Mouse (Mus musculus): ENCODE data around the gene Zc2hc1c. TPM values are rescaled to one million over a fixed set of nuclear protein-coding genes. Genes with fewer than 3 reads are reported as not detected.

The Zc2hc1c gene
- polyA plus RNA-seq, 1 experiment, result 1.2 TPM

- H3K4me1 ChIP-seq (ENCODE audit: control insufficient read depth, insufficient read depth, low read length), result peaks cover 2% of the 10 kb centered on the region; the same call in 1 of the 2 replicates
- H3K4me3 ChIP-seq (ENCODE audit: insufficient read depth, low read length), result peak overlapping the region; percentile 67
- TF ChIP-seq CTCF (IDR thresholded peaks at IDR 0.05; ENCODE audit: extremely low read depth, insufficient read depth, low read length) (no peak), POLR2A (IDR thresholded peaks at IDR 0.05; ENCODE audit: extremely low read depth, insufficient read depth, low read length) (no peak)
- H3K27ac ChIP-seq (ENCODE audit: insufficient read depth, low read length), result peak overlapping the region; percentile 61; the same call in 1 of the 2 replicates
These were observed 18.6 kb upstream of the Zc2hc1c start for GRCm38 (mm10) chr12:85269821-85270220.

GRCm38 (mm10) chr12:85270319-85270718 lies 18.1 kb upstream of the Zc2hc1c start, which contains the start of gene Mlh3:
Gene Mlh3 (minus strand): TSS chr12:85270599.
- Histone ChIP-seq H3K4me3 (ENCODE audit: insufficient read depth, low read length) (peak within 1 kb of the TSS; percentile 67), H3K27ac (ENCODE audit: insufficient read depth, low read length) (peak within 1 kb of the TSS; percentile 61), H3K4me1 (ENCODE audit: control insufficient read depth, insufficient read depth, low read length) (no peaks in the 10 kb centered on the region)
- 0 out of 2 replicates have a peak, but pooled peaks have one; percentile 4 for TF ChIP-seq CTCF (IDR thresholded peaks at IDR 0.05; ENCODE audit: extremely low read depth, insufficient read depth, low read length)
- peak; percentile 74 for TF ChIP-seq POLR2A (IDR thresholded peaks at IDR 0.05; ENCODE audit: extremely low read depth, insufficient read depth, low read length)

GRCm38 (mm10) chr12:85271132-85271842 lies 17.1 kb upstream of the Zc2hc1c start:
- Histone ChIP-seq H3K4me3 (ENCODE audit: insufficient read depth, low read length) (no peak overlapping the region), H3K4me1 (ENCODE audit: control insufficient read depth, insufficient read depth, low read length) (no peaks in the 10 kb centered on the region), H3K27ac (ENCODE audit: insufficient read depth, low read length) (no peak overlapping the region)
- no peak for TF ChIP-seq CTCF (IDR thresholded peaks at IDR 0.05; ENCODE audit: extremely low read depth, insufficient read depth, low read length)
- TF ChIP-seq POLR2A (IDR thresholded peaks at IDR 0.05; ENCODE audit: extremely low read depth, insufficient read depth, low read length), result no peak

GRCm38 (mm10) chr12:85271843-85272206 lies 16.6 kb upstream of the Zc2hc1c start:
- TF ChIP-seq CTCF (IDR thresholded peaks at IDR 0.05; ENCODE audit: extremely low read depth, insufficient read depth, low read length) (no peak), POLR2A (IDR thresholded peaks at IDR 0.05; ENCODE audit: extremely low read depth, insufficient read depth, low read length) (no peak)
- no peak overlapping the region for H3K27ac ChIP-seq (ENCODE audit: insufficient read depth, low read length)
- no peaks in the 10 kb centered on the region for H3K4me1 ChIP-seq (ENCODE audit: control insufficient read depth, insufficient read depth, low read length)
- H3K4me3 ChIP-seq (ENCODE audit: insufficient read depth, low read length), result no peak overlapping the region

GRCm38 (mm10) chr12:85273508-85273907 lies 14.9 kb upstream of the Zc2hc1c start:
- TF ChIP-seq POLR2A (IDR thresholded peaks at IDR 0.05; ENCODE audit: extremely low read depth, insufficient read depth, low read length), result no peak
- no peak for TF ChIP-seq CTCF (IDR thresholded peaks at IDR 0.05; ENCODE audit: extremely low read depth, insufficient read depth, low read length)
- no peaks in the 10 kb centered on the region for H3K4me1 ChIP-seq (ENCODE audit: control insufficient read depth, insufficient read depth, low read length)
- H3K4me3 ChIP-seq (ENCODE audit: insufficient read depth, low read length), result no peak overlapping the region
- no peak overlapping the region for H3K27ac ChIP-seq (ENCODE audit: insufficient read depth, low read length)

GRCm38 (mm10) chr12:85276273-85276672 lies 12.1 kb upstream of the Zc2hc1c start:
- TF ChIP-seq CTCF (IDR thresholded peaks at IDR 0.05; ENCODE audit: extremely low read depth, insufficient read depth, low read length) (no peak), POLR2A (IDR thresholded peaks at IDR 0.05; ENCODE audit: extremely low read depth, insufficient read depth, low read length) (no peak)
- H3K27ac ChIP-seq (ENCODE audit: insufficient read depth, low read length), result no peak overlapping the region

GRCm38 (mm10) chr12:85278919-85279318 lies 9.5 kb upstream of the Zc2hc1c start:
- Histone ChIP-seq H3K27ac (ENCODE audit: insufficient read depth, low read length) (no peak overlapping the region), H3K4me1 (ENCODE audit: control insufficient read depth, insufficient read depth, low read length) (peaks cover 2% of the 10 kb centered on the region), H3K4me3 (ENCODE audit: insufficient read depth, low read length) (no peak overlapping the region)
- TF ChIP-seq POLR2A (IDR thresholded peaks at IDR 0.05; ENCODE audit: extremely low read depth, insufficient read depth, low read length), result no peak
- TF ChIP-seq CTCF (IDR thresholded peaks at IDR 0.05; ENCODE audit: extremely low read depth, insufficient read depth, low read length), result no peak

More at GRCm38 (mm10) chr12:85276273-85276672, 12.1 kb upstream of the Zc2hc1c start:
- Histone ChIP-seq H3K4me3 (ENCODE audit: insufficient read depth, low read length) (no peak overlapping the region), H3K4me1 (ENCODE audit: control insufficient read depth, insufficient read depth, low read length) (peaks cover 2% of the 10 kb centered on the region)

GRCm38 (mm10) chr12:85279396-85280080 lies 8.9 kb upstream of the Zc2hc1c start:
- Histone ChIP-seq H3K27ac (ENCODE audit: insufficient read depth, low read length) (peak overlapping the region; percentile 40), H3K4me3 (ENCODE audit: insufficient read depth, low read length) (peak overlapping the region; percentile 82), H3K4me1 (ENCODE audit: control insufficient read depth, insufficient read depth, low read length) (peaks cover 2% of the 10 kb centered on the region)
- TF ChIP-seq POLR2A (IDR thresholded peaks at IDR 0.05; ENCODE audit: extremely low read depth, insufficient read depth, low read length) (no peak), CTCF (IDR thresholded peaks at IDR 0.05; ENCODE audit: extremely low read depth, insufficient read depth, low read length) (no peak)

GRCm38 (mm10) chr12:85280105-85280844 lies 8.1 kb upstream of the Zc2hc1c start:
- TF ChIP-seq CTCF (IDR thresholded peaks at IDR 0.05; ENCODE audit: extremely low read depth, insufficient read depth, low read length) (no peak), POLR2A (IDR thresholded peaks at IDR 0.05; ENCODE audit: extremely low read depth, insufficient read depth, low read length) (peak; percentile 60; the same call in 1 of the 2 replicates)
- peak overlapping the region; percentile 82 for H3K4me3 ChIP-seq (ENCODE audit: insufficient read depth, low read length)
- peak overlapping the region; percentile 40 for H3K27ac ChIP-seq (ENCODE audit: insufficient read depth, low read length)
- H3K4me1 ChIP-seq (ENCODE audit: control insufficient read depth, insufficient read depth, low read length), result peaks cover 2% of the 10 kb centered on the region
